Mouse (Mus musculus): ENCODE results near the gene Cdh18.

DNA sequence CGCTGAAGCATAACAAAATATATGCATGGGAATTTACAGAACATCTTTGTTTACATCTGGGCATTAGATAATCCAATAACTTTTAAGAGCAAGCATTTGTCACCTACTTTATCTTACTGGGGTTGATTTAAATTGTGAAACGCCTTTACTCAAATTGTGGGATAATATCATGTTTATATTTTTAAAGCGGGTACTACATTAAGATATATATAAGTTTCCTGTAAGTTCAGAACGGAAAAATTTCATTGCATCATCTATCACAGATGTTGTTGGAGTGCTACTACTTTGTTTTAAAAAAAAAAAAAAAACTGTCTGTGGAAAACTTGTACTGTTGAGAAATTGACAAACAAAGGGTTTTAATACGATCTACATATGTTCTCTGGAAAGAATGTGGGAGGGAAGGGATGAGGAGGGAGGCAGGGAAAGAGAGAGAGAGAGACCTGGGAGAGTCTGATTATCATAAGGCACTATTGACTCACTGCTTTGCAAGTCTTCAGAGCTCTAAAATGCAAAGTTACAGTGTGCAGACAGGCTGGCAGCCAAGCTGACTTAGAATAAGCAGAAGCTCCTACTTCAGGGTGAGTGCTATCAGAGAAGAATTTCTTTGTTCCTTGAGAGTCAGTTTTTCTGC is 867.7 kb downstream of the Cdh18 start:
- no peak for TF ChIP-seq CTCF (IDR thresholded peaks at IDR 0.05)
- no peak for TF ChIP-seq EP300 (IDR thresholded peaks at IDR 0.05)
